Mouse (Mus musculus): Measurements from ENCODE around the gene Mb.

GRCm38 (mm10) chr15:76972661-76973060, 77.8 kb downstream of the Mb start:
- TF ChIP-seq POLR2A (IDR thresholded peaks at IDR 0.05; ENCODE audit: insufficient read depth, low read depth, low read length) (no peak), CTCF (IDR thresholded peaks at IDR 0.05; ENCODE audit: insufficient read depth, low read depth, low read length) (no peak)

All from olfactory bulb, adult 2 months (tissue).